Mouse (Mus musculus) kidney, embryonic 15.5 days (tissue): Measurements from ENCODE around the gene Chchd3. TPM values are rescaled to one million over a fixed set of nuclear protein-coding genes. Genes with fewer than 3 reads are reported as not detected.

Experiments
- ATAC-seq: fragments of 200-750 bp; cut with Nextera tagmentation; replicated peaks from 2 replicates; pipeline ENCODE4 v1.8.0; 2017; ENCODE audit warnings: moderate TSS enrichment; ENCODE audit not compliant: low FRiP score
- H3K27ac ChIP-seq: fragments of 300-500 bp; sonication (generic); 2 replicates; pipeline ENCODE4 v1.5.1; 2015; ENCODE audit warnings: mild to moderate bottlenecking, inconsistent platforms
- H3K27me3 ChIP-seq: fragments of 300-500 bp; sonication (generic); 2 replicates; pipeline ENCODE4 v1.6.1; 2015; ENCODE audit warnings: inconsistent platforms
- H3K36me3 ChIP-seq: fragments of 300-500 bp; sonication (generic); 2 replicates; pipeline ENCODE4 v1.6.1; 2015; ENCODE audit warnings: inconsistent platforms
- H3K4me1 ChIP-seq: fragments of 300-500 bp; sonication (generic); 2 replicates; pipeline ENCODE4 v1.6.1; 2015; ENCODE audit warnings: inconsistent platforms
- H3K4me2 ChIP-seq: fragments of 300-500 bp; sonication (generic); 2 replicates; pipeline ENCODE4 v1.6.1; 2015; ENCODE audit warnings: moderate library complexity, mild to moderate bottlenecking, inconsistent platforms
- H3K4me3 ChIP-seq: fragments of 300-500 bp; sonication (generic); replicated peaks from 2 replicates; pipeline ENCODE4 v1.5.1; 2015; ENCODE audit warnings: mild to moderate bottlenecking, inconsistent platforms
- H3K9ac ChIP-seq: fragments of 300-500 bp; sonication (generic); 2 replicates; pipeline ENCODE4 v1.6.1; 2015; ENCODE audit warnings: mild to moderate bottlenecking, inconsistent platforms
- H3K9me3 ChIP-seq: fragments of 300-500 bp; sonication (generic); replicated peaks from 2 replicates; pipeline ENCODE4 v1.6.1; 2016; ENCODE audit warnings: inconsistent platforms
- WGBS: fragments of 180-500 bp; shearing (Covaris S2); methylation state at CpG from one replicate; pipeline ENCODE4 v1.1.7; 2015; ENCODE audit warnings: mixed read lengths; 5-methylcytosine and 5-hydroxymethylcytosine counted together
- polyA plus RNA-seq: library from polyadenylated mRNA; unstranded; fragments of >200 nt; fragmentation: Nextera tagmentation; extraction: Ambion mirVana; gene quantifications from 2 replicates; pipeline ENCODE4 v1.2.1, GENCODE M21; 2015

Gene Chchd3
- 116 and 117 TPM in 2 replicates for polyA plus RNA-seq

GRCm38 (mm10) chr6:33059735-33060576 lies at the start of gene Chchd3:
Chchd3 (minus strand) TSS chr6:33060260.
- under 1% methylated on average over 50 of the region's 50 CpGs for WGBS
- Histone ChIP-seq H3K4me3 (peak within 1 kb of the TSS; percentile 95), H3K36me3 (peaks cover 5% of the 10 kb centered on the region), H3K9me3 (no peaks in the 10 kb centered on the region), H3K4me2 (peak within 1 kb of the TSS; percentile 68), H3K27ac (peak within 1 kb of the TSS; percentile 62; the same call in 1 of the 2 replicates), H3K4me1 (peaks cover 4% of the 10 kb centered on the region), H3K9ac (peak within 1 kb of the TSS; percentile 85), H3K27me3 (no peaks in the 10 kb centered on the region)
- ATAC-seq: peak; percentile 100

- no peak overlapping the region for H3K4me3 ChIP-seq
- 85% methylated on average over 6 of the region's 6 CpGs for WGBS
- H3K36me3 ChIP-seq: no peaks in the 10 kb centered on the region
- no peak for ATAC-seq
- no peaks in the 10 kb centered on the region for H3K27me3 ChIP-seq
- H3K9ac ChIP-seq: no peak overlapping the region
- H3K27ac ChIP-seq: no peak overlapping the region
- no peaks in the 10 kb centered on the region for H3K4me1 ChIP-seq
- H3K4me2 ChIP-seq: no peak overlapping the region
- H3K9me3 ChIP-seq: no peaks in the 10 kb centered on the region
These were observed 44.6 kb upstream of the Chchd3 start for GRCm38 (mm10) chr6:33104661-33105060.

- Histone ChIP-seq H3K27ac (no peak overlapping the region), H3K36me3 (no peaks in the 10 kb centered on the region), H3K27me3 (no peaks in the 10 kb centered on the region), H3K4me2 (no peak overlapping the region), H3K9me3 (no peaks in the 10 kb centered on the region), H3K9ac (no peak overlapping the region), H3K4me1 (no peaks in the 10 kb centered on the region), H3K4me3 (no peak overlapping the region)
- ATAC-seq: no peak
- 82% methylated on average over 4 of the region's 4 CpGs for WGBS
These were observed 38.8 kb upstream of the Chchd3 start for GRCm38 (mm10) chr6:33098903-33099302.

- Histone ChIP-seq H3K4me3 (no peak overlapping the region), H3K27ac (no peak overlapping the region), H3K9ac (no peak overlapping the region), H3K27me3 (no peaks in the 10 kb centered on the region), H3K4me1 (no peaks in the 10 kb centered on the region), H3K9me3 (no peaks in the 10 kb centered on the region), H3K36me3 (no peaks in the 10 kb centered on the region), H3K4me2 (no peak overlapping the region)
- 54% methylated on average over 8 of the region's 8 CpGs for WGBS
- no peak for ATAC-seq
These were observed 34.7 kb upstream of the Chchd3 start for GRCm38 (mm10) chr6:33094671-33095233.

GRCm38 (mm10) chr6:33080186-33080585 lies 20.1 kb upstream of the Chchd3 start:
- no peaks in the 10 kb centered on the region for H3K27me3 ChIP-seq
- no peaks in the 10 kb centered on the region for H3K36me3 ChIP-seq
- peaks cover 21% of the 10 kb centered on the region for H3K4me1 ChIP-seq
- no peak overlapping the region for H3K9ac ChIP-seq
- H3K4me3 ChIP-seq: no peak overlapping the region
- H3K4me2 ChIP-seq: no peak overlapping the region
- no peak for ATAC-seq
- 0 out of 2 replicates have a peak, but pooled peaks cover 3% of the 10 kb centered on the region for H3K9me3 ChIP-seq
- 75% methylated on average over 1 of the region's 1 CpGs for WGBS
- H3K27ac ChIP-seq: no peak overlapping the region

- H3K4me1 ChIP-seq: peaks cover 21% of the 10 kb centered on the region
- peak overlapping the region; percentile 58 for H3K4me2 ChIP-seq
- H3K4me3 ChIP-seq: peak overlapping the region; percentile 20
- peak; percentile 93 for ATAC-seq
- H3K27me3 ChIP-seq: no peaks in the 10 kb centered on the region
- 0 out of 2 replicates have a peak, but pooled peaks cover 3% of the 10 kb centered on the region for H3K9me3 ChIP-seq
- peak overlapping the region; percentile 66 for H3K27ac ChIP-seq
- WGBS: 17% methylated on average over 19 of the region's 19 CpGs
- H3K9ac ChIP-seq: no peak overlapping the region
- H3K36me3 ChIP-seq: no peaks in the 10 kb centered on the region
These were observed 18.3 kb upstream of the Chchd3 start for GRCm38 (mm10) chr6:33078260-33078936.

GRCm38 (mm10) chr6:33066462-33066861 lies 6.4 kb upstream of the Chchd3 start:
- H3K9me3 ChIP-seq: no peaks in the 10 kb centered on the region
- H3K4me3 ChIP-seq: no peak overlapping the region
- H3K27me3 ChIP-seq: no peaks in the 10 kb centered on the region
- 78% methylated on average over 4 of the region's 4 CpGs for WGBS
- H3K36me3 ChIP-seq: no peaks in the 10 kb centered on the region
- H3K27ac ChIP-seq: no peak overlapping the region
- H3K4me1 ChIP-seq: no peaks in the 10 kb centered on the region
- no peak overlapping the region for H3K4me2 ChIP-seq
- no peak overlapping the region for H3K9ac ChIP-seq
- ATAC-seq: no peak

GRCm38 (mm10) chr6:33059276-33059675 lies 784 bp downstream of the Chchd3 start:
- H3K4me1 ChIP-seq: peaks cover 4% of the 10 kb centered on the region
- no peaks in the 10 kb centered on the region for H3K27me3 ChIP-seq
- H3K27ac ChIP-seq: peak overlapping the region; percentile 62; the same call in 1 of the 2 replicates
- peak overlapping the region; percentile 85 for H3K9ac ChIP-seq
- WGBS: 31% methylated on average over 7 of the region's 7 CpGs
- H3K4me2 ChIP-seq: peak overlapping the region; percentile 68
- H3K36me3 ChIP-seq: peaks cover 12% of the 10 kb centered on the region
- peak overlapping the region; percentile 95 for H3K4me3 ChIP-seq
- H3K9me3 ChIP-seq: no peaks in the 10 kb centered on the region
- no peak for ATAC-seq

GRCm38 (mm10) chr6:33056392-33056791 lies 3.7 kb downstream of the Chchd3 start:
- no peaks in the 10 kb centered on the region for H3K9me3 ChIP-seq
- no peak for ATAC-seq
- H3K4me3 ChIP-seq: no peak overlapping the region
- no peak overlapping the region for H3K4me2 ChIP-seq
- 82% methylated on average over 4 of the region's 4 CpGs for WGBS
- H3K27ac ChIP-seq: no peak overlapping the region
- H3K9ac ChIP-seq: no peak overlapping the region
- H3K27me3 ChIP-seq: no peaks in the 10 kb centered on the region
- peaks cover 4% of the 10 kb centered on the region for H3K4me1 ChIP-seq
- peaks cover 16% of the 10 kb centered on the region for H3K36me3 ChIP-seq

- H3K9ac ChIP-seq: no peak overlapping the region
- 93% methylated on average over 4 of the region's 4 CpGs for WGBS
- H3K27ac ChIP-seq: no peak overlapping the region
- peaks cover 4% of the 10 kb centered on the region for H3K4me1 ChIP-seq
- no peak overlapping the region for H3K4me2 ChIP-seq
- H3K9me3 ChIP-seq: no peaks in the 10 kb centered on the region
- no peaks in the 10 kb centered on the region for H3K27me3 ChIP-seq
- H3K36me3 ChIP-seq: peaks cover 16% of the 10 kb centered on the region
- no peak overlapping the region for H3K4me3 ChIP-seq
- no peak for ATAC-seq
These were observed 4.4 kb downstream of the Chchd3 start for GRCm38 (mm10) chr6:33055663-33056062.

- H3K4me3 ChIP-seq: no peak overlapping the region
- no peak for ATAC-seq
- WGBS: 83% methylated on average over 4 of the region's 4 CpGs
- H3K4me1 ChIP-seq: peaks cover 4% of the 10 kb centered on the region
- H3K9me3 ChIP-seq: no peaks in the 10 kb centered on the region
- H3K4me2 ChIP-seq: no peak overlapping the region
- H3K27me3 ChIP-seq: no peaks in the 10 kb centered on the region
- H3K36me3 ChIP-seq: peaks cover 16% of the 10 kb centered on the region
- H3K27ac ChIP-seq: no peak overlapping the region
- H3K9ac ChIP-seq: no peak overlapping the region
These were observed 5.1 kb downstream of the Chchd3 start for GRCm38 (mm10) chr6:33054946-33055345.

- Histone ChIP-seq H3K4me1 (no peaks in the 10 kb centered on the region), H3K9me3 (no peaks in the 10 kb centered on the region), H3K9ac (no peak overlapping the region), H3K4me2 (no peak overlapping the region), H3K4me3 (no peak overlapping the region), H3K36me3 (peaks cover 34% of the 10 kb centered on the region), H3K27me3 (no peaks in the 10 kb centered on the region), H3K27ac (no peak overlapping the region)
- WGBS: 70% methylated on average over 2 of the region's 2 CpGs
- no peak for ATAC-seq
These were observed 8.4 kb downstream of the Chchd3 start for GRCm38 (mm10) chr6:33051642-33052041.
